Comparison of ENCODE assay signal across 17 mouse cellular contexts in genomic region chr19:37335392-37335791, GRCm38 (mm10).
"Had no signal": no experiment of that assay in that cellular context is flagged by ENCODE, and none has a peak within 500 bp of the region (broad histone marks: within the 10 kb centered on the region; RNA-seq: fewer than 3 reads in every experiment).

No protein-coding gene starts in this region.

- H3K4me1 ChIP-seq: neural tube, embryonic 12.5 days; neural tube, embryonic 13.5 days; neural tube, embryonic 15.5 days; stomach, embryonic 15.5 days had no signal

- DNase-seq: retina, postnatal 1 day; right cerebral cortex, adult 18-20 months; right cerebral cortex, postnatal 14 days; right cerebral cortex, postnatal 25 days; right cerebral cortex, postnatal 4 days; spleen, adult 18-20 months; thymus, adult 18-20 months; thymus, adult 2 months; thymus, postnatal 14 days; thymus, postnatal 25 days; thymus, postnatal 36 days; thymus, postnatal 4 days had no signal

- H3K36me3 ChIP-seq: neural tube, embryonic 12.5 days; neural tube, embryonic 13.5 days; neural tube, embryonic 15.5 days; stomach, embryonic 15.5 days had no signal

- H3K27me3 ChIP-seq: neural tube, embryonic 12.5 days; neural tube, embryonic 13.5 days; neural tube, embryonic 15.5 days; stomach, embryonic 15.5 days had no signal

- H3K9me3 ChIP-seq: neural tube, embryonic 12.5 days; neural tube, embryonic 13.5 days; neural tube, embryonic 15.5 days; stomach, embryonic 15.5 days had no signal

- H3K4me3 ChIP-seq: neural tube, embryonic 12.5 days; neural tube, embryonic 13.5 days; neural tube, embryonic 15.5 days; stomach, embryonic 15.5 days had no signal

- H3K27ac ChIP-seq: neural tube, embryonic 12.5 days; neural tube, embryonic 13.5 days; neural tube, embryonic 15.5 days; stomach, embryonic 15.5 days; stomach, postnatal 0 days had no signal
